Mouse (Mus musculus) T-helper 17 cell (primary cell): ENCODE measurements around the gene Hadha.

Experiments
- in situ Hi-C, 2 experiments: fragments of 300-600 bp; cut with MboI, MseI; formaldehyde crosslinking; loops; 1 replicate in 1 of 2; 2 replicates in 1 of 2; pipeline ENCODE4 v1.15.1; 2025; ENCODE audit warnings: high pct_unique_total_duplicates in 2 of 2

Hadha gene

GRCm38 (mm10) chr5:30154474-30155394 is at the start of gene Hadha, which contains the start of gene Hadhb:
Hadha (minus strand) TSS chr5:30155162.
Hadhb (plus strand) TSS chr5:30155248.
- in situ Hi-C loops, result loop anchor here in 1 of 2 experiments (5.0 kb wide), 1 partner anchor 83 kb away; no protein-coding TSS in a partner anchor

- in situ Hi-C loops, result no loop called here
Observed at GRCm38 (mm10) chr5:30204441-30204840, 49.5 kb upstream of the Hadha start.

GRCm38 (mm10) chr5:30203216-30203885 is 48.4 kb upstream of the Hadha start:
- in situ Hi-C loops, result no loop called here

DNA sequence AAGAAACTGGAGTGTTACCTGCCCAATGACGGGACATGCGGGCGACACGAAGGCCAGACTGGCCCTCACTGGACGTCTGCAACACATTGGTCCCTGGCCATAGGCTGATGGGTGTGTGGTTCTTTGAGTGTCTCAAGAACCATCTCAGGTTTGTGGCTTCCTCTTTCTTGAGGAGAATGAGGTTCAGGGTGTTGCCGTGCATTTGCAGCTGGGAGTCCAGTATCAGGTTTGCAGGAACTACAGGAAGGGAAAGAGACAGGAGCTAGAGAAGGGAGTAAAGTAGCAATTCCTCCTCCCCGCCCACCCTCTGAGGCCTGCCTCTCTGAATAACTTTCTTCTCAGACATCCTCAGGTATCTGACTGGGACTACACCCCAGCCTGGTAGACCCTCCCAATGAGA is 47.3 kb upstream of the Hadha start:
- in situ Hi-C loops, result no loop called here

- in situ Hi-C loops, result no loop called here
Observed at GRCm38 (mm10) chr5:30201521-30201920, 46.6 kb upstream of the Hadha start.

DNA sequence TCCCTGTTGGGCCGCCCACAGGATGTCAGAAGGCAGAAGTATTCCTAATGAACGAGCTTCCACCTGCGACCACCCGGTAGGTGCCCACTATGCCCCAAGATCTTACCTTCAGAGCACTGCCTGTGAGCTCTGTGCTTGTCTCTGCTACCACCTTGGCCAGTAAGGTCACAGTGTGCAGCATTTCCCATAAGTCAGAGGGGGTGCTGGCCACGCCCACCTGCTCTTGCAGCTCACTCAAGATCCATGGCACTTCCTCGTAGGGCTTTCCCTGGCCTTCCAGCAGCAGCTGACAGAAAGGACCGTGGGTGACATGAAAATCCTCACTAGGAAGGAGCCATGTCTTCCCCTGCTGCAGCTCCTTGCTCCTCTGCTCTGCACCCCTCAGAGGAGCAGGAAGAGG is 43.3 kb upstream of the Hadha start:
- in situ Hi-C loops, result loop anchor here (5.0 to 10.0 kb wide), 3 partner anchors 77 to 279 kb away; no protein-coding TSS in a partner anchor

DNA sequence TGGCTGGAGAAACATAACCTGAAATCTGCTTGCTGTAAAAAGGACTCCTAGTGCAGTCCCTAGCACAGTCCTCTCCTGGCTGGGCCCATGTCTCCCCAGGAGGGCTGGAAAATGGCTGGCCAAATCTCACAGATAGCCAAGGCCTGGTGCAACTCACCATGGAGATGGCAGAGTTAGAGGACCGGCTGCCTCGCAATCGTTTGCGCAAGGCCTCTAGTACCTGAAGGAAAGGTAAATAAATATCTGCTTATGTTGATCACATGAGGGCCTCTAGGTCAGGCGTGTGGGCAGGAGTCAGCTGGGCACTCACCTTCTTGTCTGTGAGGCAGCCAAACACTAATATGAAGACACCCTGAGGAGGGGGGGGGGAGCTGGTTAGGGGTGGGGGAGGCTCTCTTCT is 40.4 kb upstream of the Hadha start:
- in situ Hi-C loops, result loop anchor here (5.0 to 10.0 kb wide), 3 partner anchors 79 to 282 kb away; no protein-coding TSS in a partner anchor

DNA sequence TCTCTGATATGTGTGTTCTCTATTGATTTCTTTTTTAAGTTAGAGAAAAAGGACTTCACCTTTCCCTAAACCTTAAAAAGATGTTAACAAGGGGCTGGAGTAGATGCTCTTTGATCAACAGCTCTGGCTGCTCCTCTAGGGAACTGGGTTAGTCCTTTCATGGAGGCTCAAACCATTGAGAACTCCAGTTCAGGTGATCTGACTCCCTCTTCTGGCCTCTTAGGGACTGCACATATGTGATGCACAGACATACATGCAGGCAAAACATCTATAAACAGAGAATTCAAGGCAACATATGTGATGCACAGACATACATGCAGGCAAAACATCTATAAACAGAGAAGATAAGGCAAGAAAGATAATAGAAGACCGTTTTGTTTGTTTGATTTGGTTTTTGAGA is 37.5 kb upstream of the Hadha start:
- in situ Hi-C loops, result loop anchor here in 1 of 2 experiments (10.0 kb wide), 2 partner anchors 82 to 162 kb away; no protein-coding TSS in a partner anchor

- in situ Hi-C loops, result no loop called here
Observed at GRCm38 (mm10) chr5:30187687-30188485, 32.9 kb upstream of the Hadha start.

DNA sequence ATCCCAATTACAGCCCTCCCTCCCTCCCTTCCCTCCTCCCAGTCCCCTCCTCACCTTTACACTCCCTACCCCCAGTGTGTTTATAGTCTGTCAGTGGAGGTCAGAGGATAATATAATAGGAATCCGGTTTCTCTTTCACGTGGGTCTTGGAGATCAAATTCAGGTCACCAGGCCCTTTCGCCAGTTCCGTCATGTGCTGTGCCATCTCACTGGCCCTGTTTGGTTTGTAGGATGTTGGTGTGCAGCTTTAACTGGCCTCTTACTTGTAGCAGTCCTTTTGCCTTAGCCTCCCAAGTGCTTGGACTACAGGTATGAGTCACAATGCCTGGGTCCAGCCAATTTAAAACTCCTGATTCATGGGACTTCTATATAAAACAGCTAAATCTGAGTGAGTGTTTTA is 20.8 kb upstream of the Hadha start:
- in situ Hi-C loops, result no loop called here

- in situ Hi-C loops, result no loop called here
Observed at GRCm38 (mm10) chr5:30172931-30173692, 18.1 kb upstream of the Hadha start.

DNA sequence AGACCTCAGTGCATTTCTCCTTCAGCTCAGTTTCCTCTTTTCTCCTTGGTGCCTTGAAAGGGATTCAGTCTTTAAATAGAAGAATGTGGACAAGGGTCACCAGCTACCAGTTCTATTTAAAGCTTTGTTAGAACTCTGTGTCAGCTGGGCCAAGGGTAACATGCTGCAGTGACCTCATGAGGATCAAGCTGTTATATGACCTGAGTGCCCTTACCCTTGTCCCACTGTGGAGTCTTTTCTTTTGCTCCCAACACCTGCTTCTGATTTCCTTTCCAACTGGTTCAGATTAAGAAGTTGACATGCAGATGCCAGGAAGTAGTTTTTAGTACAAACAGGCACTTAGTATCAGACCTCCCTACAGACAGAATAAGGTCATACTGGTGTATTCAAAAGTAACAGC is 17.2 kb upstream of the Hadha start:
- in situ Hi-C loops, result no loop called here

GRCm38 (mm10) chr5:30170303-30170940 is 15.5 kb upstream of the Hadha start:
- in situ Hi-C loops, result no loop called here

DNA sequence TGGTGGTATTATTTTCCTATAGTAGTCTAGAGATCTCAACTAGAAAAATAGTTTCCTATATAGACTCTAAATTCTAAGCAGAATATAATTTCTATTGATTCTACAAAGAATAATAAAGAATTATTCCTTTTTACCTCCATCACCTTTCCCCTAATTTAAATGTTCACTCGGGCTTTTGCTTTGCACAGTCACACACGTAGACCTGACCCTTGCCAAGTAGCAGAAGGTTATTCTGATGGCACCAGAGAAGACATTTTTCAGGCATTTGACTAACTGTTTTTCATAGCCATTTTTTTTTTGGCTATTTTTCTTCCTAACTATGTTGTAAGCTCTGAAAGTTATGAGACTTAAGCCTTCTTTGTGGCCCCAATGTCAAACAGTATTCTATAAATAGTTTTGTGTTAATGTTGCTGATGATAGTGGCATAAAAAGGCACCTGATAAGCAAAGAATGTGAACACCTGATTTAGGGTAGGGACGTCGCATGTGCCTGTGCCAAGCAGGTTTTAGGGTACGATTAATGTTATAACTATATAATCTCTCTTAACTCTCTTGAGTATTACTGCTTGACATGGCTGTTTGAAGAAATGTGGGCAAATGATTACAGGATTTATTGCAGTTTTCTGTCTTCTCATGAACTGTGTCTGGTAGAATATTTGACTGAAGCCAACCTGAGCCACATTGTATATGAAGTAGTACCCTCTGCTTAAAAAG is 10.4 kb upstream of the Hadha start:
- in situ Hi-C loops, result no loop called here

DNA sequence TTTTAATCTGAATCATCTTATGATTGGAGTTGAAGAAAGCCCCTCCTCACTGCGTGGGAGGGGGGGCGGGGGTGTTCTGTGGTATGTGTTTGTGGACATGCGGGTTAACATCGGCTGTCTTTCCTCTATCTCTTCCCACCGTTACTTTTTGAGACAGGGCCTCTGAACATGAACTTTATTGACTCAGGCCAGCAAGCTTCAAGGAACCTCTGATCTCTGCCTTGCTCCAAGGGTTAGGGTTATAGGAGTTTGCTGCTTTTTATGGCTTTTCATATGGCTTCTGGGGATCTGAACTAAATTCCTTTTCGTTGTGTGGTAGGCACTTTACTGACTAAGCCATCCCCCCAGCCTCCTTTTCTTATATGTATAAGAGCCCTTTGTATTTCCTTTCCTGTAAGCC is 7.4 kb upstream of the Hadha start:
- in situ Hi-C loops, result no loop called here

DNA sequence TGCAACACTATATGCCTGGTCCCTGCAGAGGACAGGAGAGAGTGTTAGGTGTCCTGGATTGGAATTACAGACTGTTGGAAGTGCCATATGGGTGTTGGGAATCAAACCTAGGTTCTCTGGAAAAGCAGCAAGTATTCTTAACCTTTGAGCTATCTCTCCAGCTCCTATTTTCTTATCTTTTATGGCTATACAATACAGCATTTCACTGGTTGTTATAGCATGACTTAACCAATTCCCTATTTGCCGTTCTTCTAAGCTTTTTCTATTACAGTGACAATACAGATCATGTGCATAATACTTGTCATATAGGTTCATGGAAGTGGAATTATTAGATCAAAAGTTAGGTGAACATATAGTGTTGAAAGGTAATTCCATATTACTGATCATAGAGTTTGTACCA is 6.9 kb upstream of the Hadha start:
- in situ Hi-C loops, result no loop called here

- in situ Hi-C loops, result no loop called here
Observed at GRCm38 (mm10) chr5:30159601-30160000, 4.6 kb upstream of the Hadha start.

- in situ Hi-C loops, result no loop called here
Observed at GRCm38 (mm10) chr5:30155821-30156629, 1.1 kb upstream of the Hadha start.

GRCm38 (mm10) chr5:30155395-30155792 is 432 bp upstream of the Hadha start:
- in situ Hi-C loops, result no loop called here
